Mouse (Mus musculus) gastrocnemius, adult 2 months (tissue): ENCODE measurements around the gene H2al2b. TPM values are rescaled to one million over a fixed set of nuclear protein-coding genes. Genes with fewer than 3 reads are reported as not detected.
"Not testable (repeated sequence)": the region's sequence is repeated elsewhere in the genome, so short reads cannot be mapped to it uniquely, and the experiment has no call there.

Source experiments
- DNase-seq: peaks from one replicate; pipeline ENCODE4 v3.0.0; 2022
- H3K27ac ChIP-seq: fragments of 200-600 bp; 2 replicates; pipeline ENCODE4 v1.8.1; 2022; ENCODE audit warnings: mild to moderate bottlenecking
- H3K4me3 ChIP-seq: fragments of 200-600 bp; 2 replicates; pipeline ENCODE4 v1.8.1; 2022; ENCODE audit warnings: mild to moderate bottlenecking, moderate library complexity
- intact Hi-C: fragments of 180-260 bp; cut with DNase I; formaldehyde crosslinking; loops from one replicate; pipeline ENCODE4 v1.15.1; 2025
- long read RNA-seq, 2 experiments: library from polyadenylated mRNA; stranded (forward); transcript quantifications; one replicate each; pipeline ENCODE4 v2.0.0; 2021
- total RNA-seq, 2 experiments: library from RNA; stranded (reverse); gene quantifications; 2 replicates each; pipeline ENCODE4 v1.2.3; 2021

Gene H2al2b
- total RNA-seq = not detected
- long read RNA-seq, experiment 1 = 0 reads
- long read RNA-seq, experiment 2 = 0 reads

DNA sequence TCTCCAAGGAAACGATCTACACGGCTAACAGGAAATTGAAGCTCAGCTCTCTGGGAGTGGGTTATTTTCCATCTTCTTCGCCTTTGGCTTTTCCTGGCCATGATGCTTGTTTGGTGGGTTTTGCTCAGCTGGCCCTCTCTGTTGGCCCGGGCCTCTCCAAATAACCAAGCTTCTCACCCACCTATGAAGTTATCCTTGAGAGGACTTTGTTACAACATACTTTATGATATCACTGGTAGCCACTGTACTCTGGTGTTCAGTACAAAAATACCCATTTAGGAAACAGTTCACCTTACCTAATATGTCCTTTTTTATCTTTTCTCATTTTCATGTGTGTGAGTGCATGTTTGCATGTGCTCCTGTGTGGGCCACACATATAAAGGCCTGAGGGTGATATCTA, at the start of gene H2al2b:
Gene H2al2b, minus strand, starts transcription at position 101 of the 400 bp plus-strand sequence.
- intact Hi-C loops, DNase-seq, H3K4me3 ChIP-seq, H3K27ac ChIP-seq: not testable (repeated sequence)

Other genes starting within 250 kb of the H2al2b start
- gene H2al2c, start 121.6 kb downstream of the H2al2b start, total RNA-seq = not detected
- not detected for gene Sry, start 57.0 kb downstream of the H2al2b start, total RNA-seq
- gene Gm4064, start 75.5 kb upstream of the H2al2b start, total RNA-seq = not detected
- not detected for gene Rbmy, start 110.0 kb upstream of the H2al2b start, total RNA-seq
- gene Gm10256, start 110.0 kb upstream of the H2al2b start, total RNA-seq = not detected
- not detected for gene Gm10352, start 180.3 kb upstream of the H2al2b start, total RNA-seq
- not detected for gene Gm29289, start 211.9 kb upstream of the H2al2b start, total RNA-seq